In genomic region chr2:148623067-148623466, GRCm38 (mm10) we compare ENCODE assay signal across 17 mouse cellular contexts.
"Had no signal": no experiment of that assay in that cellular context is flagged by ENCODE, and none has a peak within 500 bp of the region (broad histone marks: within the 10 kb centered on the region; RNA-seq: fewer than 3 reads in every experiment).

No protein-coding gene starts in this region.

- DNase-seq: gastrocnemius, postnatal 14 days; gastrocnemius, postnatal 36 days; heart, adult 2 months; heart, postnatal 14 days; heart, postnatal 36 days; kidney, adult 2 months; kidney, adult 9 months; kidney, postnatal 14 days; kidney, postnatal 36 days; layer of hippocampus, adult 9-11 months; layer of hippocampus, postnatal 36 days; liver; liver, embryonic 13.5 days had no signal

- ATAC-seq: hindbrain, embryonic 16.5 days; inflammation-experienced regulatory T-cells, adult 6 months; intestine, embryonic 15.5 days; intestine, postnatal 0 days had no signal
